8 mouse cellular contexts compared by ENCODE assay signal in the genomic region with DNA sequence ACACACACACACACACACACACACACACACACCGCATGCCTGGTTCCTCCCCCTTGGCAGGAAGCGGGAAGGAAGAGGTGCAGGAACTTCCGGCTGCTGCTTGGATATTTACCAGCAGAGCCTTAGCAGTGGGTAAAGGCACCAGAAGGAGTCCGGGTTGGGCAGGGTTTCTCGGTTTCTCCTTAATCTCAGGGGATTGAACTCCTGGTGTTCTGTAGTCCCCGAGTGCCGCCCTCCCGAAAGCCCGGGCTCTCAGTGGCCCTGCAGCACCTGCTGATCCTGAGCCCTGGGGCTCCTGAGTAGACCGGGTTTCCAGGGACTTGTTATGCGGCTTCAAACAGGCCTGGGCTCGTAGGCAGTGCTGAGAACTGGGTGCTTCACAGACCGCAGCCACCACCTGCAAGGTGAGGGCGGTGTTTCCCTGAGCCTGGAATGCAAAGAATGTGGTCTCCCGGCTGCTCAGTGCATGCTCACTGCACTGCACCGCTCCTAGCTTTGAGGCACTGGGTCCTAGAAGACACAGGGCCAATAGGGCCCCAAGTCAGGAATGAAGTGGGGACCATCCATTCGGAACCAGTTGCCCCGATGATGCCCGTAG. TPM values are rescaled to one million over a fixed set of nuclear protein-coding genes. Genes with fewer than 3 reads are reported as not detected.
DNase-seq lines count a peak whose midpoint lies in the region; ATAC-seq and TF ChIP-seq lines count a peak whose summit lies in the region.

A gene (minus strand): TSS at position 41 of the 598 bp plus-strand sequence.

- peak; percentile 71 for ATAC-seq in cerebellum, adult (ENCODE audit: insufficient number of reproducible peaks, low FRiP score, low TSS enrichment)
- peak; percentile 73 for ATAC-seq in embryonic facial prominence, embryonic 11.5 days (replicated peaks; ENCODE audit: insufficient number of reproducible peaks, low FRiP score, low TSS enrichment, low read depth)
- peak; percentile 81 for ATAC-seq in midbrain, embryonic 11.5 days (ENCODE audit: low FRiP score)
- ATAC-seq in stomach, embryonic 15.5 days (ENCODE audit: insufficient read depth, low FRiP score, low read depth), result peak; percentile 74

- peaks cover 2% of the 10 kb centered on the region for H3K79me2 ChIP-seq in MEL (ENCODE audit: control insufficient read depth, insufficient read depth, low read length, poor library complexity)

- TF ChIP-seq RAD21 in MEL (IDR thresholded peaks at IDR 0.05; ENCODE audit: low read depth, low read length), result no peak

- TF ChIP-seq EP300 in MEL (IDR thresholded peaks at IDR 0.05; ENCODE audit: low read depth in 1 of 2, low read length in 2 of 2), result no peak

- H3K4me3 ChIP-seq in MEL (ENCODE audit: control insufficient read depth in 1 of 2, insufficient read depth in 1 of 2, low read depth in 2 of 2, low read length in 2 of 2), result peak within 1 kb of the TSS; percentile 88 to 92
- peak within 1 kb of the TSS; percentile 59 for H3K4me3 ChIP-seq in embryonic facial prominence, embryonic 11.5 days (ENCODE audit: low read depth, low read length)
- H3K4me3 ChIP-seq in midbrain, embryonic 11.5 days (ENCODE audit: low read depth, low read length), result peak within 1 kb of the TSS; percentile 52
- peak within 1 kb of the TSS; percentile 61 for H3K4me3 ChIP-seq in stomach, embryonic 15.5 days (replicated peaks)

- H3K36me3 ChIP-seq in MEL (ENCODE audit: control insufficient read depth in 1 of 2, insufficient read depth in 2 of 2, low read length in 2 of 2), result peaks cover 0 to 4% of the 10 kb centered on the region in 2 experiments; a peak in 2 of 4 replicates
- H3K36me3 ChIP-seq in embryonic facial prominence, embryonic 11.5 days (replicated peaks; ENCODE audit: control insufficient read depth, insufficient read depth, low read depth, low read length), result no peaks in the 10 kb centered on the region
- no peaks in the 10 kb centered on the region for H3K36me3 ChIP-seq in midbrain, embryonic 11.5 days (ENCODE audit: control insufficient read depth, insufficient read depth, low read length)
- H3K36me3 ChIP-seq in stomach, embryonic 15.5 days, result no peaks in the 10 kb centered on the region

- H3K9ac ChIP-seq in MEL (ENCODE audit: control insufficient read depth, low read depth, low read length, poor library complexity, severe bottlenecking), result peak within 1 kb of the TSS; percentile 76
- peak within 1 kb of the TSS; percentile 61 for H3K9ac ChIP-seq in embryonic facial prominence, embryonic 11.5 days (replicated peaks; ENCODE audit: low read length)
- H3K9ac ChIP-seq in midbrain, embryonic 11.5 days (ENCODE audit: low read length), result peak within 1 kb of the TSS; percentile 67
- H3K9ac ChIP-seq in stomach, embryonic 15.5 days, result peak within 1 kb of the TSS; percentile 0; the same call in 1 of the 2 replicates

- intact Hi-C loops in heart, postnatal 36 days (cut with DNase I), result loop anchor here (10.0 kb wide), 1 partner anchor 292 kb away; no protein-coding TSS in a partner anchor

- no peaks in the 10 kb centered on the region for H3K27me3 ChIP-seq in MEL (ENCODE audit: control insufficient read depth in 1 of 2, insufficient read depth in 2 of 2, low read length in 2 of 2)
- H3K27me3 ChIP-seq in embryonic facial prominence, embryonic 11.5 days (ENCODE audit: control insufficient read depth, insufficient read depth, low read length), result no peaks in the 10 kb centered on the region
- no peaks in the 10 kb centered on the region for H3K27me3 ChIP-seq in midbrain, embryonic 11.5 days (ENCODE audit: control insufficient read depth, insufficient read depth, low read length)
- no peaks in the 10 kb centered on the region for H3K27me3 ChIP-seq in stomach, embryonic 15.5 days (replicated peaks)

- 20% methylated on average over 17 of the region's 19 CpGs for WGBS in embryonic facial prominence, embryonic 11.5 days
- 26% methylated on average over 18 of the region's 19 CpGs for WGBS in midbrain, embryonic 11.5 days
- 22% methylated on average over 19 of the region's 19 CpGs for WGBS in stomach, embryonic 15.5 days

- TF ChIP-seq CTCF in MEL (IDR thresholded peaks at IDR 0.05 in 2 of 3, conservative IDR thresholded peaks at IDR 0.05 in 1 of 3; ENCODE audit: control insufficient read depth in 1 of 3, insufficient read depth in 1 of 3, low read depth in 2 of 3, low read length in 3 of 3, poor library complexity in 1 of 3, severe bottlenecking in 1 of 3), result no peak

- no peaks in the 10 kb centered on the region for H3K9me3 ChIP-seq in MEL (replicated peaks; ENCODE audit: insufficient read depth, low read length)
- H3K9me3 ChIP-seq in embryonic facial prominence, embryonic 11.5 days (replicated peaks; ENCODE audit: control insufficient read depth, low read length), result no peaks in the 10 kb centered on the region
- H3K9me3 ChIP-seq in midbrain, embryonic 11.5 days (ENCODE audit: control insufficient read depth, low read length), result no peaks in the 10 kb centered on the region
- H3K9me3 ChIP-seq in stomach, embryonic 15.5 days, result no peaks in the 10 kb centered on the region

- H3K27ac ChIP-seq in MEL (ENCODE audit: control insufficient read depth, low read depth, low read length), result peak within 1 kb of the TSS; percentile 71
- no peak within 1 kb of the TSS for H3K27ac ChIP-seq in embryonic facial prominence, embryonic 11.5 days (replicated peaks; ENCODE audit: low read depth, low read length)
- no peak within 1 kb of the TSS for H3K27ac ChIP-seq in midbrain, embryonic 11.5 days (ENCODE audit: low read depth, low read length)
- H3K27ac ChIP-seq in stomach, embryonic 15.5 days, result peak within 1 kb of the TSS; percentile 78

- peaks cover 0 to 3% of the 10 kb centered on the region in 2 experiments; a peak in 1 of 4 replicates for H3K4me1 ChIP-seq in MEL (ENCODE audit: control insufficient read depth in 1 of 2, insufficient read depth in 2 of 2, low read length in 2 of 2)
- H3K4me1 ChIP-seq in embryonic facial prominence, embryonic 11.5 days (ENCODE audit: control insufficient read depth, insufficient read depth, low read length), result no peaks in the 10 kb centered on the region
- H3K4me1 ChIP-seq in midbrain, embryonic 11.5 days (ENCODE audit: control insufficient read depth, insufficient read depth, low read length), result no peaks in the 10 kb centered on the region; the same call in 1 of the 2 replicates
- no peaks in the 10 kb centered on the region for H3K4me1 ChIP-seq in stomach, embryonic 15.5 days

- H3K4me2 ChIP-seq in embryonic facial prominence, embryonic 11.5 days (ENCODE audit: low read depth, low read length), result peak within 1 kb of the TSS; percentile 61
- H3K4me2 ChIP-seq in midbrain, embryonic 11.5 days, result peak within 1 kb of the TSS; percentile 56
- H3K4me2 ChIP-seq in stomach, embryonic 15.5 days, result peak within 1 kb of the TSS; percentile 58

- TF ChIP-seq POLR2A in MEL (IDR thresholded peaks at IDR 0.05; ENCODE audit: control insufficient read depth in 1 of 2, insufficient read depth in 1 of 2, low read depth in 1 of 2, low read length in 2 of 2, poor library complexity in 1 of 2), result peak; percentile 14 to 64; a peak in 1 of 4 replicates

- no peak for DNase-seq in cerebellum, postnatal 14 days
- DNase-seq in MEL (ENCODE audit: low read depth, low spot score), result peak; percentile 78
- peak; percentile 51 for DNase-seq in embryonic facial prominence, embryonic 11.5 days (ENCODE audit: low spot score)
- DNase-seq in heart, postnatal 36 days, result no peak
- DNase-seq in layer of hippocampus, postnatal 14 days (ENCODE audit: low spot score in 2 of 2), result peak; percentile 37 to 64
- peak; percentile 90 for DNase-seq in midbrain, embryonic 11.5 days (ENCODE audit: low spot score, missing footprints)

TF ChIP-seq in MEL, 35 proteins besides CTCF, POLR2A, EP300 and RAD21:
- TF ChIP-seq TBP (IDR thresholded peaks at IDR 0.05; ENCODE audit: low read depth, low read length) (0 out of 2 replicates have a peak, but pooled peaks have one; percentile 40), GABPA (IDR thresholded peaks at IDR 0.05; ENCODE audit: low read depth, low read length) (no peak), POLR2AphosphoS2 (IDR thresholded peaks at IDR 0.05; ENCODE audit: low read length) (peak; percentile 54; the same call in 1 of the 2 replicates), ZMIZ1 (IDR thresholded peaks at IDR 0.05; ENCODE audit: low read depth, low read length) (no peak), ELF1 (IDR thresholded peaks at IDR 0.05; ENCODE audit: low read depth, low read length) (peak; percentile 61), HCFC1 (IDR thresholded peaks at IDR 0.05; ENCODE audit: low read depth, low read length) (peak; percentile 49), SMC3 (IDR thresholded peaks at IDR 0.05; ENCODE audit: low read depth, low read length) (no peak), KAT2A (conservative IDR thresholded peaks at IDR 0.05; ENCODE audit: low read depth, low read length) (no peak), RCOR1 (IDR thresholded peaks at IDR 0.05; ENCODE audit: low read depth, low read length) (no peak), USF1 (IDR thresholded peaks at IDR 0.05; ENCODE audit: low read depth, low read length) (no peak)

RNA-seq across cellular contexts. Expression of the gene that starts here (rescaled TPM):
- 4.3 and 4.4 TPM in 2 replicates for total RNA-seq in MEL (2012; rRNA removed)
- polyA plus RNA-seq in MEL (2012; ENCODE audit: insufficient read depth in 1 of 2, insufficient read length in 2 of 2, low read depth in 1 of 2, low replicate concordance in 2 of 2, missing spikeins in 1 of 2), result 1 to 10 TPM in 1 of 2 experiments, not detected in 1; 6.7 TPM
- 15.3 and 16.5 TPM in 2 replicates for polyA plus RNA-seq in embryonic facial prominence, embryonic 11.5 days (2014; fragmentation: Nextera tagmentation; extraction: Ambion mirVana)
- total RNA-seq in heart, postnatal 36 days (2021), result 10 to 100 TPM; 15.5 to 16.2 TPM
- 10 to 100 TPM; 13.7 to 14.7 TPM for total RNA-seq in layer of hippocampus, postnatal 14 days (2021)
- 16.2 and 18.6 TPM in 2 replicates for polyA plus RNA-seq in midbrain, embryonic 11.5 days (2014; fragmentation: Nextera tagmentation; extraction: Ambion mirVana)
- 10.3 and 10.5 TPM in 2 replicates for polyA plus RNA-seq in stomach, embryonic 15.5 days (2015; fragmentation: Nextera tagmentation; extraction: Ambion mirVana)

Comparison
In these comparisons a context has a peak if more than half of its experiments do, and no peak if none do; other contexts are left out.
1. DNase-seq: peak in MEL (single experiment), embryonic facial prominence, embryonic 11.5 days (single experiment), layer of hippocampus, postnatal 14 days (2 of 2) and midbrain, embryonic 11.5 days (single experiment); none in cerebellum, postnatal 14 days (0 of 2) and heart, postnatal 36 days (0 of 2).
2. H3K27ac ChIP-seq: peak in MEL (single experiment) and stomach, embryonic 15.5 days (single experiment); none in embryonic facial prominence, embryonic 11.5 days (single experiment) and midbrain, embryonic 11.5 days (single experiment).
3. H3K9ac ChIP-seq: peak in every context shown above with its lines; median percentile 76 in MEL; 67 in midbrain, embryonic 11.5 days; 61 in embryonic facial prominence, embryonic 11.5 days; 0 in stomach, embryonic 15.5 days.
4. Peak in every context shown above with its lines, with median percentiles within 50 percentile points of each other: ATAC-seq, H3K4me3 ChIP-seq and H3K4me2 ChIP-seq.